Mouse (Mus musculus) forebrain, embryonic 16.5 days (tissue): ENCODE data around the gene Taf6. TPM values are rescaled to one million over a fixed set of nuclear protein-coding genes. Genes with fewer than 3 reads are reported as not detected.
"Not testable (repeated sequence)": the region's sequence is repeated elsewhere in the genome, so short reads cannot be mapped to it uniquely, and the experiment has no call there.

Experiments
- ATAC-seq: fragments of 200-750 bp; cut with Nextera tagmentation; 2 replicates; pipeline ENCODE4 v1.8.0; 2017; ENCODE audit warnings: mild to moderate bottlenecking, moderate library complexity
- H3K27ac ChIP-seq: fragments of 300-500 bp; sonication (generic); 2 replicates; pipeline ENCODE4 v1.5.1; 2014; ENCODE audit warnings: low read length, control low read depth
- H3K27me3 ChIP-seq: fragments of 300-500 bp; sonication (generic); replicated peaks from 2 replicates; pipeline ENCODE4 v1.6.1; 2014; ENCODE audit warnings: low read length; ENCODE audit not compliant: control insufficient read depth, insufficient read depth
- H3K36me3 ChIP-seq: fragments of 300-500 bp; sonication (generic); 2 replicates; pipeline ENCODE4 v1.6.1; 2014; ENCODE audit not compliant: control insufficient read depth, insufficient read depth
- H3K4me1 ChIP-seq: fragments of 300-500 bp; sonication (generic); replicated peaks from 2 replicates; pipeline ENCODE4 v1.6.1; 2014; ENCODE audit warnings: low read length; ENCODE audit not compliant: control insufficient read depth, insufficient read depth
- H3K4me2 ChIP-seq: fragments of 300-500 bp; sonication (generic); 2 replicates; pipeline ENCODE4 v1.6.1; 2014; ENCODE audit warnings: mild to moderate bottlenecking, low read length, control low read depth
- H3K4me3 ChIP-seq: fragments of 300-500 bp; sonication (generic); replicated peaks from 2 replicates; pipeline ENCODE4 v1.5.1; 2014; ENCODE audit warnings: mild to moderate bottlenecking, low read length, control low read depth
- H3K9ac ChIP-seq: fragments of 300-500 bp; sonication (generic); replicated peaks from 2 replicates; pipeline ENCODE4 v1.6.1; 2014; ENCODE audit warnings: low read depth, low read length, control low read depth
- H3K9me3 ChIP-seq: fragments of 300-500 bp; sonication (generic); 2 replicates; pipeline ENCODE4 v1.6.1; 2016; ENCODE audit warnings: low read length; ENCODE audit not compliant: control insufficient read depth
- WGBS: fragments of 180-500 bp; shearing (Covaris S2); extraction: QIAGEN DNeasy Blood & Tissue Kit; methylation state at CpG from one replicate; pipeline ENCODE4 v1.1.7; 2014; 5-methylcytosine and 5-hydroxymethylcytosine counted together
- polyA plus RNA-seq: library from polyadenylated mRNA; unstranded; fragments of >200 nt; fragmentation: Nextera tagmentation; extraction: Ambion mirVana; gene quantifications from 2 replicates; pipeline ENCODE4 v1.2.1, GENCODE M21; 2015

The Taf6 gene
- polyA plus RNA-seq, 1 experiment from 2014 or later, result 87.6 TPM

GRCm38 (mm10) chr5:138222111-138222510, 34.9 kb upstream of the Taf6 start:
- no peaks in the 10 kb centered on the region for H3K27me3 ChIP-seq
- 26% methylated on average over 4 of the region's 4 CpGs for WGBS
- H3K9ac ChIP-seq, result no peak overlapping the region
- H3K9me3 ChIP-seq, result no peaks in the 10 kb centered on the region
- no peak overlapping the region for H3K4me3 ChIP-seq
- no peak overlapping the region for H3K4me2 ChIP-seq
- H3K4me1 ChIP-seq, result no peaks in the 10 kb centered on the region
- ATAC-seq, result no peak
- H3K36me3 ChIP-seq, result no peaks in the 10 kb centered on the region
- H3K27ac ChIP-seq, result no peak overlapping the region

DNA sequence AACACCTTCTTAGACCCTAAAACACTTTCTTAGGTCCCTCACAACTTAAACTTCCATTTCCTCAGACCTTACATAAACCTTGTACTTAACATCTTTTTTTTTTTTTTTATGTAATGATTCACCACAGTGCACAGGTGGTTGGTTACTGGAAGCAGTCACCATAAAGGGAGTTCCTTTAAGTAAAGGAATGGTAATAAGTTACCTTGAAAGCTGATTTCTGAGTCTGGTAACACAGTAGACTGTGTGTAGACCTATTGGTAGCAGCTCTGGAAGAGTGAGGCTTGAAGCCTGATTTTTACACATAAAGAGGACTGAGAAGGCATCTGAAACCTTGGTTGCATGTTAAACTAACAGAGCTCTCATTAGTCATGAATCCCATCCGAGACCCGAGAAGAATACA, 32.6 kb upstream of the Taf6 start:
- H3K27ac ChIP-seq, result no peak overlapping the region

GRCm38 (mm10) chr5:138216632-138217031, 29.4 kb upstream of the Taf6 start:
- H3K4me1 ChIP-seq, H3K4me2 ChIP-seq, H3K27ac ChIP-seq, H3K4me3 ChIP-seq, H3K9ac ChIP-seq, H3K9me3 ChIP-seq, H3K36me3 ChIP-seq, H3K27me3 ChIP-seq, ATAC-seq: not testable (repeated sequence)
- 92% methylated on average over 13 of the region's 13 CpGs for whole genome bisulfite sequencing

More for the DNA sequence above, 32.6 kb upstream of the Taf6 start:
- H3K4me1 ChIP-seq, result no peaks in the 10 kb centered on the region
- no peak overlapping the region for H3K4me2 ChIP-seq
- no peaks in the 10 kb centered on the region for H3K36me3 ChIP-seq
- H3K9ac ChIP-seq, result no peak overlapping the region
- H3K27me3 ChIP-seq, result no peaks in the 10 kb centered on the region
- 88% methylated on average over 2 of the region's 2 CpGs for WGBS
- H3K9me3 ChIP-seq, result 0 out of 2 replicates have a peak, but pooled peaks cover 2% of the 10 kb centered on the region
- no peak overlapping the region for H3K4me3 ChIP-seq
- no peak for ATAC-seq

DNA sequence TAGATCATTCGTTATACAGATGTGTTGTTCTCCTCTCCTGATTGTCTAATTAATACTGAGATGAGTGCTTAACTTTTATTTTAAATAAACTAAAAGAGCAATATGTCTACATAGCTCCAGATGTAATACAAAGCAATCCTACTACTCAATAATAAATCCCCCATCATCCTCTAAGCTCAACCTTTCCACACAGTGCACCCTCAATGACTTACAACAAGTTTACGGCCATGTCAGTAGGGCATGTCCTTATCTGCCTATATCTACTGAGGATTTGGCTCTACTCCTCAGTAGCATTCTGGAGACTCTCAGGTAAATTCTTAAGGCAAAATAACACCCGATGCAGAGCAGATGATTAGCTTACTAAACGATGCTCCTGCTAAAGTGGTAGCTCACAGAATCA, 20.6 kb upstream of the Taf6 start:
- WGBS, result 88% methylated on average over 4 of the region's 4 CpGs
- no peak overlapping the region for H3K4me2 ChIP-seq
- ATAC-seq, result no peak

DNA sequence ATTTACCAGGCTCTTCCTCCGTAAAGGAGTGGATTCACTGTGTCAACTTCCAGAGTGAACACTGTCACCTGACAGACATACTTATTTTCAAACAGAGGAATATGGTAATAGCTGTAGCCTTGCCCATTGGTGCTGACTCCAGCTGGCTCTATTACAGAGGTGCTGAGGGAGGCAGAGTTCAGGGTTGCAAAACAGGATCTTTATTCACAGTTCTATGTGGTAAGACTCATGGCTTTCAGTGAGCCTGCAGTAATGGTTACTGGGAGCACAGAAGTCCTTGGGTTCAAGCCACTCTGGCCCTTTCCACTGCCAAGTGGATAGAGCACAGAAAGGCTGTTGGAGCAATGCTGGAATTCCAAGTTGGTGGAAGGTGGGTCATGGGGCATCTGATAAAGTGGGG, 20.0 kb upstream of the Taf6 start:
- 90% methylated on average over 1 of the region's 1 CpGs for WGBS

More for the DNA sequence above, 20.6 kb upstream of the Taf6 start:
- Histone ChIP-seq H3K27ac (no peak overlapping the region), H3K27me3 (no peaks in the 10 kb centered on the region), H3K9ac (no peak overlapping the region), H3K4me3 (no peak overlapping the region), H3K9me3 (peaks cover 4% of the 10 kb centered on the region; the same call in 1 of the 2 replicates), H3K36me3 (no peaks in the 10 kb centered on the region), H3K4me1 (no peaks in the 10 kb centered on the region)

GRCm38 (mm10) chr5:138202086-138202485, 14.8 kb upstream of the Taf6 start:
- Histone ChIP-seq H3K4me2 (no peak overlapping the region), H3K4me1 (no peaks in the 10 kb centered on the region), H3K27ac (no peak overlapping the region), H3K9ac (no peak overlapping the region), H3K36me3 (no peaks in the 10 kb centered on the region), H3K27me3 (no peaks in the 10 kb centered on the region), H3K9me3 (peaks cover 4% of the 10 kb centered on the region; the same call in 1 of the 2 replicates), H3K4me3 (no peak overlapping the region)
- ATAC-seq, result no peak
- WGBS, result 83% methylated on average over 3 of the region's 3 CpGs

More for the DNA sequence above, 20.0 kb upstream of the Taf6 start:
- Histone ChIP-seq H3K9ac (no peak overlapping the region), H3K36me3 (no peaks in the 10 kb centered on the region), H3K4me2 (no peak overlapping the region), H3K27me3 (no peaks in the 10 kb centered on the region), H3K27ac (no peak overlapping the region), H3K9me3 (peaks cover 4% of the 10 kb centered on the region; the same call in 1 of the 2 replicates), H3K4me3 (no peak overlapping the region), H3K4me1 (no peaks in the 10 kb centered on the region)
- ATAC-seq, result no peak

DNA sequence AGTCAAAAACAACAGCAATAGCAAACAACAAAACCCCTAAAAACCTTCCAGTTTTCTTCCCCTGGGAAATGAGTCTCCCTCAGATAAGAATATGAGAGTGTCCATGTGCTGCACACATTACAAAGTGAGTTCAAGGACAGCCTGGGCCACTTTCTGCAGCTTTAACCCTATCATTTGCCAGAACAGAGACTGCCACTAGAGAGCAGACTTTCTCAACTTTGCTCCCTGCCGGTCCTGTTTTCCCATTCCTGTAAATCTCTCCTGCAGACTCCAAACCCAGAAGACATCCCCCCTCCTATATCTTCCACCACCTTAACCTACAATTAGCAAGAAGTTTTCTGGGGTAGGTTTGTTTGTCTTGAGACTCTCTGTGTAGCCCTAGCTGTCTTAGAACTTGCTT, 12.3 kb upstream of the Taf6 start:
- ATAC-seq, result no peak
- 4% methylated on average over 1 of the region's 1 CpGs for WGBS
- H3K27me3 ChIP-seq, result no peaks in the 10 kb centered on the region
- H3K36me3 ChIP-seq, result no peaks in the 10 kb centered on the region
- peaks cover 7% of the 10 kb centered on the region for H3K4me1 ChIP-seq
- no peak overlapping the region for H3K4me3 ChIP-seq
- no peak overlapping the region for H3K9ac ChIP-seq
- H3K27ac ChIP-seq, result no peak overlapping the region
- no peak overlapping the region for H3K4me2 ChIP-seq
- peaks cover 2% of the 10 kb centered on the region; the same call in 1 of the 2 replicates for H3K9me3 ChIP-seq

DNA sequence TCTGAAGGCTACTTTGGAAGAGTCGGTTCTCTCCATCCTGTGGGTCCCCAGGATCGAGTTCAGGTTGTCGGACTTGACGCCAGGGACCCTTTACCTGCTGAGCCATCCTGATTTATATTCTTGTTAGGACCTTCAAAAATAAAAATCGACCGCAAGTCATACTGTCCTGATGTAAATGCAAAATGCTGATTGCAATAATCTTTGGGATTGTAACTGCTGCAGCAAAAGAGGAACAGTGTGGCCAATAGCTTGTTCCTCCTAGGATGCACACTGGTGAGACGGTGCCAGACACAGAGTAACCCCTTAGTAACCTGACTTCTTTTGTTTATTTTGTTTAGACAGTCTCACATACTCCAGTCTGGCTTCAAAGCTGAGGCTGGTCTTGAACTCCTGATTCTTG, 8.2 kb upstream of the Taf6 start:
- Histone ChIP-seq H3K4me2 (peak overlapping the region; percentile 80), H3K36me3 (no peaks in the 10 kb centered on the region; the same call in 1 of the 2 replicates), H3K9me3 (no peaks in the 10 kb centered on the region), H3K9ac (peak overlapping the region; percentile 86), H3K27me3 (no peaks in the 10 kb centered on the region), H3K4me3 (peak overlapping the region; percentile 66), H3K4me1 (peaks cover 11% of the 10 kb centered on the region), H3K27ac (no peak overlapping the region)
- WGBS, result 72% methylated on average over 7 of the region's 7 CpGs
- no peak for ATAC-seq

DNA sequence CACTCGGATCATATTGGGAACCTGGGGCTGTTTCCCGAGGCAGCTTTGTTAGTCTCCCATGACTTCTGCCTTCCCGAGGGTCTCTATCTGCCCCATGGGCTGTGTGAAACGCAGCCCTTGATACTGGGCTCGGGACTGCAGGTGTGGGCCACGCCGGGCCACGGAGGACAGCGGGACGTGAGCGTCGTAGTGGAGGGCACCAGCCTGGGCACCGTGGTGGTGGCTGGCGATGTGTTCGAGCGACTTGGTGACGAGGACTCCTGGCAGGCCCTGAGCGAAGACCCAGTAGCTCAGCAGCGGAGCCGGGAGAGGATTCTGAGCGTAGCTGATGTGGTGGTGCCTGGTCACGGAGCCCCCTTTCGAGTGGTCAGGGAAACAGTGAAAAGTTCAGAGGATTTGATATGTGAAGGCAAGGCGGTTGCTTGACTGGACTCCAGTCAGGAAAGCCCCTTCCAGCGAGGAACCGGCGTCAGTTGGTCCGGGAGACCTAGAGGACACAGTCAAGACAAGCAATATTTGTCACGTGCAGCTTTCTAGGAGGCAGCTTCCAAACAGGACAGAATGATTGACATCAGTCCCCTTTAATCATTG, 7.6 kb upstream of the Taf6 start:
- no peaks in the 10 kb centered on the region for H3K9me3 ChIP-seq
- H3K4me1 ChIP-seq, result peaks cover 11% of the 10 kb centered on the region
- peak overlapping the region; percentile 84 for H3K27ac ChIP-seq
- H3K9ac ChIP-seq, result peak overlapping the region; percentile 86
- H3K27me3 ChIP-seq, result no peaks in the 10 kb centered on the region
- peak overlapping the region; percentile 80 for H3K4me2 ChIP-seq
- H3K36me3 ChIP-seq, result no peaks in the 10 kb centered on the region; the same call in 1 of the 2 replicates
- ATAC-seq, result peak; percentile 62
- WGBS, result under 1% methylated on average over 29 of the region's 29 CpGs
- peak overlapping the region; percentile 66 for H3K4me3 ChIP-seq
